ENCODE assay signal across 8 mouse cellular contexts in the genomic region with DNA sequence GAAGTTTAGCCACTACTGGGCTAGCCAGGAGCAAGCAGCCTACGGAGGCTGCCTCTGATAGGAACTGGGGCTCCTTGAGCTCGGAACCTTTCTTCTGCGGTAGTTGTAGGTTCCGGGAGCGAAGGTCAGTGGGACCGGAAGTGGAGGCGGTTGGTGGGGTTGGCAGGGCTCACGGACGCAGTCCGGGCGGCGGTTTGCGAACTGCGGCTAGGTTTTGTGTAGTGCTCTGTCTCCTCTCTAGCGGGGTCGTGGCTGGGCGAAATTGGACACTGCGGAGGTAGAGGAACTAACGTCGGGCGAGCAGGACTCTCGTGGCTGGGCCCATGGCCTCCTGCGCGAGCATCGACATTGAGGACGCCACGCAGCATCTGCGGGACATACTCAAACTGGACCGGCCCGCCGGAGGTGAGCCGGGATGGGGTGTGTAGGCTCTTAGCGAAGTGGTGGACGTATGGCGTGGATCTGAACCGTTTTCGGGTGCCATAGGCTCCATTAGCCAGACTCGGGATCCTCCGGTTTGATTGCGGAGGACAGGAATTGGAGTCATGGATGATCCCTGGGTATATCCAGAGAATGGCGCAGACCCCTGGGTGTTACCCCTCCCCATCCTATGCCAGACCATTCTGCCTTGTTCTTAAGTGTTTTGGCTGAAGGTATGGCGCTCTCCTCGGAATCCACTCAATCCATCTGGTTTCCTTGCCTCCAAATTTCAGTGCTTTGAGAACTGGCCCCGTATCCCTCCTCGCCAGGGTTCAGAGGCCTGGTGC. TPM values are rescaled to one million over a fixed set of nuclear protein-coding genes. Genes with fewer than 3 reads are reported as not detected.
DNase-seq lines count a peak whose midpoint lies in the region; ATAC-seq and TF ChIP-seq lines count a peak whose summit lies in the region.

A gene (plus strand): TSS at position 128 of the 767 bp plus-strand sequence.

- no peak for TF ChIP-seq CTCF in ES-Bruce4 (IDR thresholded peaks at IDR 0.05; ENCODE audit: low read depth, low read length)
- no peak for TF ChIP-seq CTCF in heart, postnatal 0 days (IDR thresholded peaks at IDR 0.05; ENCODE audit: low read depth)
- TF ChIP-seq CTCF in stomach, postnatal 0 days (IDR thresholded peaks at IDR 0.05; ENCODE audit: low read depth), result no peak

- TF ChIP-seq POLR2A in ES-Bruce4 (IDR thresholded peaks at IDR 0.05; ENCODE audit: insufficient read depth, low read length), result peak; percentile 91

- peak; percentile 61; the same call in 1 of the 2 replicates for TF ChIP-seq EP300 in ES-Bruce4 (IDR thresholded peaks at IDR 0.05; ENCODE audit: insufficient read depth, low read depth, low read length)
- TF ChIP-seq EP300 in heart, postnatal 0 days (IDR thresholded peaks at IDR 0.05; ENCODE audit: low read depth), result no peak
- TF ChIP-seq EP300 in stomach, postnatal 0 days (optimal IDR thresholded peaks at IDR 0.05), result no peak

- H3K36me3 ChIP-seq in ES-Bruce4 (ENCODE audit: control insufficient read depth, insufficient read depth, low read length, poor library complexity, severe bottlenecking), result peaks cover 56% of the 10 kb centered on the region
- peaks cover 59% of the 10 kb centered on the region for H3K36me3 ChIP-seq in forebrain, embryonic 13.5 days (ENCODE audit: poor library complexity, severe bottlenecking)
- peaks cover 59% of the 10 kb centered on the region for H3K36me3 ChIP-seq in heart, postnatal 0 days (replicated peaks; ENCODE audit: control insufficient read depth, insufficient read depth, low read length)
- peaks cover 40% of the 10 kb centered on the region for H3K36me3 ChIP-seq in liver, embryonic 16.5 days (ENCODE audit: control insufficient read depth, insufficient read depth)
- H3K36me3 ChIP-seq in neural tube, embryonic 12.5 days, result peaks cover 53% of the 10 kb centered on the region
- H3K36me3 ChIP-seq in stomach, postnatal 0 days (ENCODE audit: control insufficient read depth, insufficient read depth, low read length), result peaks cover 19% of the 10 kb centered on the region

- H3K4me1 ChIP-seq in ES-Bruce4 (ENCODE audit: control insufficient read depth, insufficient read depth, low read length), result no peaks in the 10 kb centered on the region
- H3K4me1 ChIP-seq in forebrain, embryonic 13.5 days, result peaks cover 27% of the 10 kb centered on the region
- peaks cover 8% of the 10 kb centered on the region for H3K4me1 ChIP-seq in heart, postnatal 0 days (ENCODE audit: control insufficient read depth, insufficient read depth)
- H3K4me1 ChIP-seq in liver, embryonic 16.5 days (ENCODE audit: control insufficient read depth, low read depth, low read length), result peaks cover 13% of the 10 kb centered on the region
- peaks cover 20% of the 10 kb centered on the region for H3K4me1 ChIP-seq in neural tube, embryonic 12.5 days
- H3K4me1 ChIP-seq in stomach, postnatal 0 days (replicated peaks; ENCODE audit: control insufficient read depth, insufficient read depth), result no peaks in the 10 kb centered on the region

- H3K4me2 ChIP-seq in forebrain, embryonic 13.5 days, result peak within 1 kb of the TSS; percentile 88
- peak within 1 kb of the TSS; percentile 91 for H3K4me2 ChIP-seq in heart, postnatal 0 days (ENCODE audit: low read depth, low read length)
- peak within 1 kb of the TSS; percentile 95 for H3K4me2 ChIP-seq in liver, embryonic 16.5 days (ENCODE audit: low read depth, low read length)
- H3K4me2 ChIP-seq in neural tube, embryonic 12.5 days (replicated peaks), result peak within 1 kb of the TSS; percentile 96
- H3K4me2 ChIP-seq in stomach, postnatal 0 days (replicated peaks; ENCODE audit: low read depth), result peak within 1 kb of the TSS; percentile 56

- peak; percentile 86 for ATAC-seq in forebrain, embryonic 13.5 days
- peak; percentile 82 for ATAC-seq in heart, postnatal 0 days (ENCODE audit: insufficient read depth, low read depth)
- ATAC-seq in liver, embryonic 16.5 days (ENCODE audit: low read depth), result peak; percentile 86
- peak; percentile 77 for ATAC-seq in neural tube, embryonic 12.5 days (ENCODE audit: low FRiP score, low read depth)
- peak; percentile 92 for ATAC-seq in stomach, postnatal 0 days (ENCODE audit: low FRiP score, low TSS enrichment)

- DNase-seq in c-Kit-positive CD71-positive TER-119-positive erythroid progenitor cells, embryonic 14.5 days (ENCODE audit: low spot score), result peak; percentile 87
- peak; percentile 64 for DNase-seq in heart, postnatal 0 days (ENCODE audit: low spot score)
- DNase-seq in kidney, postnatal 36 days, result peak; percentile 82 to 89
- peak; percentile 88 for DNase-seq in stomach, postnatal 0 days (ENCODE audit: low spot score)

- peak within 1 kb of the TSS; percentile 92 for H3K27ac ChIP-seq in ES-Bruce4 (ENCODE audit: insufficient read depth, low read length)
- H3K27ac ChIP-seq in forebrain, embryonic 13.5 days, result 0 out of 2 replicates have a peak within 1 kb of the TSS, but pooled peaks have one; percentile 45
- H3K27ac ChIP-seq in heart, postnatal 0 days (ENCODE audit: low read depth), result peak within 1 kb of the TSS; percentile 75
- peak within 1 kb of the TSS; percentile 74 for H3K27ac ChIP-seq in liver, embryonic 16.5 days (ENCODE audit: low read length)
- no peak within 1 kb of the TSS for H3K27ac ChIP-seq in neural tube, embryonic 12.5 days
- H3K27ac ChIP-seq in stomach, postnatal 0 days (replicated peaks), result peak within 1 kb of the TSS; percentile 73; the same call in 1 of the 2 replicates

- peak within 1 kb of the TSS; percentile 97 for H3K4me3 ChIP-seq in ES-Bruce4 (ENCODE audit: low read depth, low read length)
- H3K4me3 ChIP-seq in forebrain, embryonic 13.5 days, result peak within 1 kb of the TSS; percentile 88
- peak within 1 kb of the TSS; percentile 87 for H3K4me3 ChIP-seq in heart, postnatal 0 days (ENCODE audit: low read depth, low read length)
- H3K4me3 ChIP-seq in liver, embryonic 16.5 days (ENCODE audit: low read depth, low read length), result peak within 1 kb of the TSS; percentile 93
- H3K4me3 ChIP-seq in neural tube, embryonic 12.5 days, result peak within 1 kb of the TSS; percentile 86
- H3K4me3 ChIP-seq in stomach, postnatal 0 days (ENCODE audit: low read depth, low read length), result peak within 1 kb of the TSS; percentile 80

- H3K27me3 ChIP-seq in ES-Bruce4 (ENCODE audit: control insufficient read depth, insufficient read depth, low read length, poor library complexity, severe bottlenecking), result no peaks in the 10 kb centered on the region
- H3K27me3 ChIP-seq in forebrain, embryonic 13.5 days, result no peaks in the 10 kb centered on the region
- H3K27me3 ChIP-seq in heart, postnatal 0 days (ENCODE audit: control insufficient read depth, insufficient read depth, low read length), result no peaks in the 10 kb centered on the region
- H3K27me3 ChIP-seq in liver, embryonic 16.5 days (ENCODE audit: control insufficient read depth, insufficient read depth, low read depth, low read length), result no peaks in the 10 kb centered on the region
- H3K27me3 ChIP-seq in neural tube, embryonic 12.5 days (replicated peaks), result no peaks in the 10 kb centered on the region
- H3K27me3 ChIP-seq in stomach, postnatal 0 days (ENCODE audit: control insufficient read depth, insufficient read depth, low read length), result no peaks in the 10 kb centered on the region

- 1% methylated on average over 45 of the region's 45 CpGs for WGBS in forebrain, embryonic 13.5 days
- WGBS in heart, postnatal 0 days, result under 1% methylated on average over 45 of the region's 45 CpGs
- under 1% methylated on average over 45 of the region's 45 CpGs for WGBS in liver, embryonic 16.5 days (ENCODE audit: insufficient replicate concordance)
- 2% methylated on average over 45 of the region's 45 CpGs for WGBS in neural tube, embryonic 12.5 days
- under 1% methylated on average over 45 of the region's 45 CpGs for WGBS in stomach, postnatal 0 days

- no peaks in the 10 kb centered on the region for H3K9me3 ChIP-seq in ES-Bruce4 (replicated peaks; ENCODE audit: control insufficient read depth, insufficient read depth, low read length, poor library complexity, severe bottlenecking)
- no peaks in the 10 kb centered on the region for H3K9me3 ChIP-seq in forebrain, embryonic 13.5 days (replicated peaks)
- no peaks in the 10 kb centered on the region for H3K9me3 ChIP-seq in heart, postnatal 0 days (replicated peaks; ENCODE audit: control insufficient read depth, low read length)
- no peaks in the 10 kb centered on the region for H3K9me3 ChIP-seq in liver, embryonic 16.5 days (replicated peaks; ENCODE audit: control insufficient read depth, low read length)
- H3K9me3 ChIP-seq in neural tube, embryonic 12.5 days, result no peaks in the 10 kb centered on the region
- H3K9me3 ChIP-seq in stomach, postnatal 0 days (ENCODE audit: control insufficient read depth, low read length), result no peaks in the 10 kb centered on the region

- peak within 1 kb of the TSS; percentile 86 for H3K9ac ChIP-seq in ES-Bruce4 (ENCODE audit: low read depth, poor library complexity, severe bottlenecking)
- peak within 1 kb of the TSS; percentile 90 for H3K9ac ChIP-seq in forebrain, embryonic 13.5 days
- peak within 1 kb of the TSS; percentile 89 for H3K9ac ChIP-seq in heart, postnatal 0 days (replicated peaks; ENCODE audit: low read depth, low read length)
- H3K9ac ChIP-seq in liver, embryonic 16.5 days (ENCODE audit: low read depth, low read length), result peak within 1 kb of the TSS; percentile 89
- peak within 1 kb of the TSS; percentile 95 for H3K9ac ChIP-seq in neural tube, embryonic 12.5 days
- H3K9ac ChIP-seq in stomach, postnatal 0 days (ENCODE audit: low read length), result peak within 1 kb of the TSS; percentile 86

RNA-seq across cellular contexts. Expression of the gene that starts here (rescaled TPM):
- 45.2 and 51.6 TPM in 2 replicates for polyA plus RNA-seq in ES-Bruce4 (2011; ENCODE audit: insufficient read depth, insufficient read length, low read depth, missing spikeins)
- polyA plus RNA-seq in forebrain, embryonic 13.5 days (2015; fragmentation: Nextera tagmentation; extraction: Ambion mirVana), result 46.4 and 56.9 TPM in 2 replicates
- 44.3 and 44.9 TPM in 2 replicates for total RNA-seq in heart, postnatal 0 days (2014; rRNA removed; ENCODE audit: low replicate concordance)
- polyA plus RNA-seq in heart, postnatal 0 days (2015; fragmentation: Nextera tagmentation; extraction: Ambion mirVana), result 15.1 and 18.1 TPM in 2 replicates
- polyA plus RNA-seq in liver, embryonic 16.5 days (2015; fragmentation: Nextera tagmentation; extraction: Ambion mirVana), result 15.9 and 17.4 TPM in 2 replicates
- polyA plus RNA-seq in neural tube, embryonic 12.5 days (2016; fragmentation: Nextera tagmentation; extraction: Ambion mirVana), result 62.0 and 63.1 TPM in 2 replicates
- polyA plus RNA-seq in stomach, postnatal 0 days (2015; fragmentation: Nextera tagmentation; extraction: Ambion mirVana), result 13.7 and 14.8 TPM in 2 replicates
